Mouse (Mus musculus) olfactory bulb, adult 2 months (tissue): ENCODE measurements around the gene Vasn.

Experiments
- CTCF ChIP-seq: fragments of 200-500 bp; IDR thresholded peaks from 2 replicates; pipeline ENCODE4 v1.5.1; 2012; ENCODE audit warnings: low read depth, mild to moderate bottlenecking, low read length, moderate library complexity; ENCODE audit not compliant: insufficient read depth
- POLR2A ChIP-seq: fragments of 200-500 bp; IDR thresholded peaks from 2 replicates; pipeline ENCODE4 v1.6.1; 2012; ENCODE audit warnings: mild to moderate bottlenecking, low read depth, low read length, moderate library complexity; ENCODE audit not compliant: insufficient read depth

DNA sequence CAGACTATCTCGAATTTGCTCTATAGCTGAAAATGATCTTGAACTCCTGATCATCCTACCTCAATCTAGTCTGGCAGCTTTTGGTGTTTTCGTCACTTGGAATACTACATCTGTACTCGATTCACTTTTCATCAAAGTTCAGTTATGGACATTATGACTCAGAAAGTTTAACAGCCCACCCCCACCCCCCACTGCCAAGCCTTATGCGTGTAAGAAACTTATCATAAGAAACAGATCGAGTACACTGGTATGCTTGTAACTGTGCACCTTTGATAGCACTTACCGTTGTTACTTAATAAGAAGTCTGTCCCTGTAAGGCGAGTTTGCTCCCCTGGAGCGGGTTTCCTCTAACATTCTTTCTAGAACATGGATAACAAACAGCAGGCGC, 43.4 kb downstream of the Vasn start:
- no peak for TF ChIP-seq CTCF
- no peak for TF ChIP-seq POLR2A
